Mouse (Mus musculus) heart, postnatal 25 days (tissue): ENCODE measurements around the gene Srcap. TPM values are rescaled to one million over a fixed set of nuclear protein-coding genes. Genes with fewer than 3 reads are reported as not detected.

ENCODE experiments used
- microRNA-seq: library from miRNA; unstranded; fragments of <30 nt; microRNA quantifications from one replicate; pipeline ENCODE4 v1.2.0, GENCODE M21; 2022
- total RNA-seq, 2 experiments: library from RNA; stranded (reverse); gene quantifications; 2 replicates each; pipeline ENCODE4 v1.2.3; 2021

Gene Srcap
- total RNA-seq, 2 experiments from 2014 or later: 54.4 to 58.7 TPM

Small RNAs within 50 kb of the gene (microRNA-seq; reads per million reads assigned to microRNA genes)
- gene Gm47278 (not detected), gene Mir7060 (not detected)

Other genes starting within 250 kb of the Srcap start
- 10 to 100 TPM; 27.8 to 30.0 TPM for gene Sephs2, start 237.9 kb upstream of the Srcap start, total RNA-seq
- 1 to 10 TPM; 1.2 to 2.0 TPM for gene Itgal, start 215.7 kb upstream of the Srcap start, total RNA-seq
- 10 to 100 TPM; 35.4 to 41.3 TPM for gene Zfp768, start 166.4 kb upstream of the Srcap start, total RNA-seq
- 1 to 10 TPM; 3.4 to 4.7 TPM for gene Zfp747, start 135.9 kb upstream of the Srcap start, total RNA-seq
- gene 9130019O22Rik, start 124.8 kb upstream of the Srcap start, total RNA-seq: 1 to 10 TPM; 2.2 to 2.3 TPM
- gene E430018J23Rik, start 118.4 kb upstream of the Srcap start, total RNA-seq: 1 to 10 TPM; 4.4 to 5.3 TPM
- 1 to 10 TPM; 2.7 to 2.8 TPM for gene Zfp764, start 105.2 kb upstream of the Srcap start, total RNA-seq
- 1 to 10 TPM; 2.8 TPM for gene Zfp688, start 89.9 kb upstream of the Srcap start, total RNA-seq
- 1 to 10 TPM; 1.7 to 1.9 TPM for gene Zfp689, start 62.8 kb upstream of the Srcap start, total RNA-seq
- gene Prr14, start 52.4 kb upstream of the Srcap start, total RNA-seq: 10 to 100 TPM; 26.0 to 26.3 TPM
- gene Fbrs, start 32.8 kb upstream of the Srcap start, total RNA-seq: 10 to 100 TPM; 32.9 to 34.0 TPM
- 10 to 100 TPM in 1 of 2 experiments, 1 to 10 TPM in 1; 10.0 to 10.1 TPM for gene Gm42715, start 7.6 kb downstream of the Srcap start, total RNA-seq
- gene Tmem265, start 49.4 kb downstream of the Srcap start, total RNA-seq: not detected
- 10 to 100 TPM; 15.6 to 18.9 TPM for gene Phkg2, start 61.4 kb downstream of the Srcap start, total RNA-seq
- 10 to 100 TPM; 11.3 to 11.4 TPM for gene Ccdc189, start 76.6 kb downstream of the Srcap start, total RNA-seq
- 10 to 100 TPM; 37.8 to 44.8 TPM for gene Rnf40, start 76.8 kb downstream of the Srcap start, total RNA-seq
- 10 to 100 TPM; 22.2 to 25.5 TPM for gene Zfp629, start 103.8 kb downstream of the Srcap start, total RNA-seq
- 10 to 100 TPM; 36.6 to 41.5 TPM for gene Bcl7c, start 196.9 kb downstream of the Srcap start, total RNA-seq
- gene Ctf1, start 200.8 kb downstream of the Srcap start, total RNA-seq: 1 to 10 TPM; 7.1 to 9.3 TPM
- not detected for gene Ctf2, start 220.2 kb downstream of the Srcap start, total RNA-seq
- 1 to 10 TPM; 3.0 to 4.2 TPM for gene Fbxl19, start 232.6 kb downstream of the Srcap start, total RNA-seq